Mouse (Mus musculus): ENCODE measurements around the gene Crybg2. TPM values are rescaled to one million over a fixed set of nuclear protein-coding genes. Genes with fewer than 3 reads are reported as not detected.
A peak's percentile ranks its signal among the peaks of the same experiment; 100 is the strongest.

The Crybg2 gene
- polyA plus RNA-seq, 1 experiment from 2014 or later = 7.3 TPM

DNA sequence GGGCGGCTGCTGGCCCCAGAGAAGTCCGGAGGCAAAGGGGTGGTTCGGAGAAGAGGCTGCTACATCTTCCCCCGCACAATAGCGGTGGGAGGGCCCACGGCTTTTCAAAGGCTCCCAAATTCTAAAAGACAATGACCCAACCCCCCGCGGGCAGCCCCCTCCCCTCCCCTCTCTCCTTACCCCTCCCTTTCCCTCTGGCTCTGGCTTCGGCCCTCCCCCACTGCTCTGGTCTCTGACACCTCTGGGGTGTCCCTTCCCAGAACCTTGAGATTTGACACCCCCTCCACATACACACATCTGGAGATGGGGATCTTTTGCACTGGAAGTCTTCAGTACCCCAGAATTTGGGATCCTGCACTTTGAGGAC lies 41.9 kb upstream of the Crybg2 start, which contains the start of gene Lin28a:
Gene Lin28a, minus strand, starts transcription at position 63 of the 367 bp plus-strand sequence.
- 1% methylated on average over 9 of the region's 9 CpGs for WGBS
- H3K4me3 ChIP-seq (ENCODE audit: low read depth, low read length) = peak within 1 kb of the TSS; percentile 19
- ATAC-seq (ENCODE audit: insufficient number of reproducible peaks, insufficient read depth, low FRiP score, low read depth) = no peak

DNA sequence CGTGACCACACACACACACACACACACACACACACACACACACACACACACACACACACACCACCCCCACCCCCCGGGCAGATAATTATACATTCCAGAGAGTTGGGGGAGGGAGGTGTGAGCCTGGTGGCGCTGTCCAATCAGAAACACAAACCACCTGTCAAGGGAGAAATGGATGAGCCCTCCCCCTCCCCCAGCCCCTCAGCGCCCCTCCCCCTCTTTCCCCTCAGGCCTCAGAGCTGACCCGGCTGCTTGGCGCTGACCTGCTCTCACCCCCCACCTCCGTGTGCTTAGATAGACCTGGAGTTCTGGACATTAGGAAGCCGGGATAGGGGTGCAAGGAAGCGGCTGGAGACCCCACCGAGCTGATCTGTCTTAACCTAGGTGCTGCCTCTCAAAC lies 41.4 kb upstream of the Crybg2 start:
- H3K4me1 ChIP-seq (ENCODE audit: control insufficient read depth, insufficient read depth, low read length) = peaks cover 14% of the 10 kb centered on the region; the same call in 1 of the 2 replicates
- ATAC-seq (ENCODE audit: insufficient number of reproducible peaks, insufficient read depth, low FRiP score, low read depth) = no peak
- 0% methylated on average over 9 of the region's 10 CpGs for WGBS
- no peak overlapping the region for H3K9ac ChIP-seq (replicated peaks; ENCODE audit: low read depth, low read length)
- H3K36me3 ChIP-seq (ENCODE audit: control insufficient read depth, insufficient read depth, low read length) = no peaks in the 10 kb centered on the region
- no peak overlapping the region for H3K4me2 ChIP-seq (replicated peaks; ENCODE audit: low read depth, low read length)
- H3K27ac ChIP-seq (ENCODE audit: low read length) = no peak overlapping the region
- peaks cover 9% of the 10 kb centered on the region; the same call in 1 of the 2 replicates for H3K27me3 ChIP-seq (ENCODE audit: control insufficient read depth, insufficient read depth, low read length)
- no peak overlapping the region for H3K4me3 ChIP-seq (ENCODE audit: low read depth, low read length)
- no peaks in the 10 kb centered on the region for H3K9me3 ChIP-seq (ENCODE audit: control insufficient read depth, low read depth, low read length)

More for the DNA sequence above, 41.9 kb upstream of the Crybg2 start, which contains the start of gene Lin28a:
- Histone ChIP-seq H3K4me1 (ENCODE audit: control insufficient read depth, insufficient read depth, low read length) (peaks cover 14% of the 10 kb centered on the region; the same call in 1 of the 2 replicates), H3K9ac (replicated peaks; ENCODE audit: low read depth, low read length) (no peak within 1 kb of the TSS), H3K4me2 (replicated peaks; ENCODE audit: low read depth, low read length) (peak within 1 kb of the TSS; percentile 40), H3K9me3 (ENCODE audit: control insufficient read depth, low read depth, low read length) (no peaks in the 10 kb centered on the region), H3K27ac (ENCODE audit: low read length) (no peak within 1 kb of the TSS), H3K36me3 (ENCODE audit: control insufficient read depth, insufficient read depth, low read length) (no peaks in the 10 kb centered on the region), H3K27me3 (ENCODE audit: control insufficient read depth, insufficient read depth, low read length) (peaks cover 9% of the 10 kb centered on the region; the same call in 1 of the 2 replicates)

DNA sequence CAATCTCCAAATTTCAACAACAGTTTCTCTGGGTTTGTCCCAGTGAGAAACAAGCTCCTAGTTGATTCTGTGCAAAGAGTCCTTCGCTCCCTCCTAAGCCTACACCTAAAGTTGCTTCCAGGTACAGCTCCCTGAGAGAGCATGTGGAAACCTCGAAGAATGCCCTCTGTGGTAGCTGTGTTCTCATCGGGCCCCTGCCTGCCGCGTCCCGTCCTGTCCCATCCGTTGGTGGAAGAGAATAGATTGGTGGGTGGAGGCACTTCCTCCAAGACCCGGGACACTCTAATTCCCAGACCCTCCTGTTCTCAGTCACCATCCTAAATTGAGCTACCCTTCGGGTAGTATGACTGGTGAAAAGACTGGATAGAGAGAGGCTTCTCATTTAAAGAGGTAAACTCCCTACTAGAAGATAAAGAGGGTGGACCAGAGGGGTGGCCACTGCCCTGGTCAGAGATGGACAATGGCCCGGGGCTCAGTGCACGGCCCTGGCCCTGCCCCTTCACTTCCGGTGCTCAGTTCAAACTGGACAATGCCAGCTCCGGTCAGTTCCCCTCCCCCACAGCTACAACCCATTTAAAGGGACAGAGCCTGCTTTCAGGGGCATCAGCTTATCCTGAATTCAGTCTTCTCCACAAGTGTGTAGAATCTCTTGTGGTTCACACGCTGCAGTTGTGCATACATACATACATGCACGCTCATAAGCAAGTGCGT lies 40.8 kb upstream of the Crybg2 start:
- H3K27me3 ChIP-seq (ENCODE audit: control insufficient read depth, insufficient read depth, low read length) = peaks cover 9% of the 10 kb centered on the region; the same call in 1 of the 2 replicates
- WGBS = 4% methylated on average over 16 of the region's 16 CpGs
- no peak overlapping the region for H3K27ac ChIP-seq (ENCODE audit: low read length)
- H3K4me1 ChIP-seq (ENCODE audit: control insufficient read depth, insufficient read depth, low read length) = peaks cover 14% of the 10 kb centered on the region; the same call in 1 of the 2 replicates
- H3K4me2 ChIP-seq (replicated peaks; ENCODE audit: low read depth, low read length) = no peak overlapping the region
- H3K36me3 ChIP-seq (ENCODE audit: control insufficient read depth, insufficient read depth, low read length) = no peaks in the 10 kb centered on the region
- no peaks in the 10 kb centered on the region for H3K9me3 ChIP-seq (ENCODE audit: control insufficient read depth, low read depth, low read length)
- no peak overlapping the region for H3K4me3 ChIP-seq (ENCODE audit: low read depth, low read length)
- ATAC-seq (ENCODE audit: insufficient number of reproducible peaks, insufficient read depth, low FRiP score, low read depth) = no peak
- H3K9ac ChIP-seq (replicated peaks; ENCODE audit: low read depth, low read length) = no peak overlapping the region

DNA sequence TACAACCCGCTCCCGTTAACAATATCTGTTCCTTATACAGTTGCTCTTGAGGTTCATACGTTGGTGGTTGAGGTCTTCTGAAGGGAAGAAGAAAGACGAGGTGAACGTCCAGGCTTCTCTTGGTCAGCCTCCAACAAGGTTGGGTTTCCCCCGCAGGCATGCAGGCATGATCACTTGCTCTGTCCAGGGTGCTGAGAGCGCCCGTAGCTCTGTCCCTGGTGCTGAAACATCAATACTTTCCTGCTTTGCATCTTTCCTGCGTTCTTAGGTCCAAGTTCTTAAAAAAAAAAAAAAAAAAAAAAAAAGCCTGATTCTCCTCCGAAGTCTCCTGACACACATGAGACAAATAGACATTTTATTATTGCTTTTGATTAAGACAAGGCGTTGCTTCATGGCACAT lies 40.0 kb upstream of the Crybg2 start:
- WGBS = 4% methylated on average over 11 of the region's 11 CpGs

DNA sequence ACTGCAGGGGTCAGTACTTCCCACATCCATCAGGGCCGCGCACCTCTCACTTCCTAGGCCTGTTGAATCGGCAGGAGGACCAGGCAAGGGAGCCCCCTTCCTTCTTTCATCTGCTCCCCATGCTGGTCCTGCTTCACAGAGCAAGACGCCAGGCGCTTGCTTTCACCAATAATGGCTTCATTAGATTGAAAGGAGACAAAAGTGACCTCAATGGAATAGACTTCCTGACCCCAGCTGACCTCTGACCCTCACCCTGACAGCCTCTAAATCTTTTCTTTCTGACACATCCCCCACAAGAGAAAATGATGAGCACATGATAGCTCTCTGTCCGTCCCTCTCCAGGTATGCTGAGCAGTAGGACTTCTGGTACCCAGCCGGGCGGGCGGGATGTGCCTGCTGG lies 34.8 kb upstream of the Crybg2 start:
- no peaks in the 10 kb centered on the region for H3K4me1 ChIP-seq (ENCODE audit: control insufficient read depth, insufficient read depth, low read length)
- H3K4me2 ChIP-seq (replicated peaks; ENCODE audit: low read depth, low read length) = no peak overlapping the region
- ATAC-seq (ENCODE audit: insufficient number of reproducible peaks, insufficient read depth, low FRiP score, low read depth) = no peak
- no peaks in the 10 kb centered on the region for H3K27me3 ChIP-seq (ENCODE audit: control insufficient read depth, insufficient read depth, low read length)
- H3K9me3 ChIP-seq (ENCODE audit: control insufficient read depth, low read depth, low read length) = no peaks in the 10 kb centered on the region
- H3K4me3 ChIP-seq (ENCODE audit: low read depth, low read length) = no peak overlapping the region
- WGBS = 49% methylated on average over 9 of the region's 9 CpGs
- H3K9ac ChIP-seq (replicated peaks; ENCODE audit: low read depth, low read length) = no peak overlapping the region
- H3K36me3 ChIP-seq (ENCODE audit: control insufficient read depth, insufficient read depth, low read length) = no peaks in the 10 kb centered on the region
- H3K27ac ChIP-seq (ENCODE audit: low read length) = no peak overlapping the region

More for the DNA sequence above, 40.0 kb upstream of the Crybg2 start:
- Histone ChIP-seq H3K9ac (replicated peaks; ENCODE audit: low read depth, low read length) (no peak overlapping the region), H3K9me3 (ENCODE audit: control insufficient read depth, low read depth, low read length) (no peaks in the 10 kb centered on the region), H3K27me3 (ENCODE audit: control insufficient read depth, insufficient read depth, low read length) (peaks cover 9% of the 10 kb centered on the region; the same call in 1 of the 2 replicates), H3K4me3 (ENCODE audit: low read depth, low read length) (no peak overlapping the region), H3K27ac (ENCODE audit: low read length) (no peak overlapping the region), H3K36me3 (ENCODE audit: control insufficient read depth, insufficient read depth, low read length) (no peaks in the 10 kb centered on the region), H3K4me2 (replicated peaks; ENCODE audit: low read depth, low read length) (no peak overlapping the region), H3K4me1 (ENCODE audit: control insufficient read depth, insufficient read depth, low read length) (peaks cover 14% of the 10 kb centered on the region; the same call in 1 of the 2 replicates)
- no peak for ATAC-seq (ENCODE audit: insufficient number of reproducible peaks, insufficient read depth, low FRiP score, low read depth)

DNA sequence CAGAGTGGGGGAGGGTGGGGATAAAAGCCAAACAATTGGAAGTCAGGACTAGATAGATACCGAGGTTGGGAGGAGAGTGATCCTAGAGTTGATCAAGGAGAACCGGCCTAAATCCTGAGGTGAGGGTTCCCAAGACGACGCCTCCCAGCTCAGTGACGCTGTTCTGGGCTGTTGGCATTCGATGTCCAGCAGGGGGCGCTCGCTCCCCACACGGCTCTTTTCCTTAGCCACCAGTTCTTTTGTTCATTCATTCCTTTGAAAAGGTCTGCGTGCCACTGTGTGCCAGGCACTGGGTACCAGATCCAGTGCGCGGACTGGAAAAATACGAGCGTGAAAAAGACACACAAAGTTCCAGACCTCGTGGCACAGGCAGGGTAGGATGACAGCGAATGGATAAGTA lies 24.7 kb upstream of the Crybg2 start:
- 5% methylated on average over 16 of the region's 16 CpGs for WGBS
- H3K4me2 ChIP-seq (replicated peaks; ENCODE audit: low read depth, low read length) = no peak overlapping the region
- H3K27ac ChIP-seq (ENCODE audit: low read length) = no peak overlapping the region
- no peaks in the 10 kb centered on the region for H3K36me3 ChIP-seq (ENCODE audit: control insufficient read depth, insufficient read depth, low read length)
- no peaks in the 10 kb centered on the region for H3K4me1 ChIP-seq (ENCODE audit: control insufficient read depth, insufficient read depth, low read length)
- no peaks in the 10 kb centered on the region for H3K27me3 ChIP-seq (ENCODE audit: control insufficient read depth, insufficient read depth, low read length)
- no peak overlapping the region for H3K4me3 ChIP-seq (ENCODE audit: low read depth, low read length)
- ATAC-seq (ENCODE audit: insufficient number of reproducible peaks, insufficient read depth, low FRiP score, low read depth) = 0 out of 2 replicates have a peak, but pooled peaks have one; percentile 28
- no peaks in the 10 kb centered on the region for H3K9me3 ChIP-seq (ENCODE audit: control insufficient read depth, low read depth, low read length)
- H3K9ac ChIP-seq (replicated peaks; ENCODE audit: low read depth, low read length) = no peak overlapping the region

DNA sequence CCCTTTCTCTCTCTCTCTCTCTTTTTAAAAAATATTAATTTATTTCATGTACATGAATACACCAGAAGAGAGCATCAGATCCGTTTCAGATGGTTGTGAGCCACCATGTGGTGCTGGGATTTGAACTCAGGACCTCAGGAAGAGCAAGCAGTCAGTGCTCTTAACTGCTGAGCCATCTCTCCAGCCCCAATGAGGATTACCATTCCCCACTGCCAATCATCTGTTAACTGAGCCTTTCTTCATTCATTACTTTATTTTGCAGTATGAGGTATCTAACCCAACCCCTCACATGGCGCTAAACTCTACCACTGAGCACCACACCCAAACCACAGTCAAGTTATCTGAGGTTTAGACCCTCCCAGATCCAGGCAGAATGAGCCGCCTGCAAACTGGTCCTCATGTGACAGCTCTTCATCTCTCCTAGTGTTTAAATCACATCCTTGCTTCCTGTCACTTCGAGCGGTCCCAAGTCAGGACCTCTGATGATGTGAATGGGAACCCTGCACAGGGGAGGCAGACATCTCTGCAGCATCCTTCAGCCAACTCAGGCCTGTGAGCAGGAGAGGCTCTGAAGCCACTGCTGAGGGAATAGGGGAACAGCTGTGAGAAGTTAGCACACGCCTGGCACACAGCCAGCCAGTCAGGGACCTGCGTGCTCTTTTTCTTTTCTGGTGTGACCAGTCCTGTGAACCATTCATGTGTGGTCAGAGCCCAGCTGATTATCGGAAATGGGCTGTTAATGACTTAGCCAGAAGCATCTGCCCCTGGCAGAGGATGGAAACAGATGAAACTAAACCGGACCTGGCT lies 19.1 kb upstream of the Crybg2 start:
- Histone ChIP-seq H3K27ac (ENCODE audit: low read length) (no peak overlapping the region), H3K4me2 (replicated peaks; ENCODE audit: low read depth, low read length) (no peak overlapping the region), H3K36me3 (ENCODE audit: control insufficient read depth, insufficient read depth, low read length) (no peaks in the 10 kb centered on the region), H3K4me1 (ENCODE audit: control insufficient read depth, insufficient read depth, low read length) (peaks cover 3% of the 10 kb centered on the region; the same call in 1 of the 2 replicates), H3K9me3 (ENCODE audit: control insufficient read depth, low read depth, low read length) (no peaks in the 10 kb centered on the region), H3K27me3 (ENCODE audit: control insufficient read depth, insufficient read depth, low read length) (no peaks in the 10 kb centered on the region), H3K9ac (replicated peaks; ENCODE audit: low read depth, low read length) (no peak overlapping the region), H3K4me3 (ENCODE audit: low read depth, low read length) (no peak overlapping the region)
- WGBS = 43% methylated on average over 9 of the region's 9 CpGs
- ATAC-seq (ENCODE audit: insufficient number of reproducible peaks, insufficient read depth, low FRiP score, low read depth) = peak; percentile 28; the same call in 1 of the 2 replicates

DNA sequence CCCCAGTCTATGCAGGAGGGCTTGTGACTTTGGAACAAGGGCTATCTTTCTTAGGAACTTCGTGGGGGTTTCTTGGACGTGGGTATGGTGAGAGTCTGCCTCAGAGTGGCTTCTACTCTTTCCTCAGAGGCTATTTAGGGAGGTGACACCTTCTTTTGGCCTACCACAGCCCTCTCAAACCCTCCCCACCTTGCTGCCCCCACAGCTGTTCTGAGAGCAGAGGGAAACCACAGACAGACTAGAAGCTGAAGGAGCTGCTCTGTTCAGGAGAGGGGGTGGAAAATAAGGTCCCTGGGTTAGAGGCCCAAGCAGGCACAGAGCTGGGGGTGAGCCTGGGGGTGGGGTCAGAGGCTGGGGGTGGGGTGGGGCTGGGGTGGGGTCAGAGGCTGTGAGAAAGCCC lies 17.6 kb upstream of the Crybg2 start:
- no peak overlapping the region for H3K4me2 ChIP-seq (replicated peaks; ENCODE audit: low read depth, low read length)
- WGBS = 52% methylated on average over 2 of the region's 2 CpGs
- no peak overlapping the region for H3K27ac ChIP-seq (ENCODE audit: low read length)
- no peak for ATAC-seq (ENCODE audit: insufficient number of reproducible peaks, insufficient read depth, low FRiP score, low read depth)
- H3K36me3 ChIP-seq (ENCODE audit: control insufficient read depth, insufficient read depth, low read length) = no peaks in the 10 kb centered on the region
- H3K27me3 ChIP-seq (ENCODE audit: control insufficient read depth, insufficient read depth, low read length) = no peaks in the 10 kb centered on the region
- no peak overlapping the region for H3K9ac ChIP-seq (replicated peaks; ENCODE audit: low read depth, low read length)
- no peak overlapping the region for H3K4me3 ChIP-seq (ENCODE audit: low read depth, low read length)
- peaks cover 3% of the 10 kb centered on the region; the same call in 1 of the 2 replicates for H3K4me1 ChIP-seq (ENCODE audit: control insufficient read depth, insufficient read depth, low read length)
- H3K9me3 ChIP-seq (ENCODE audit: control insufficient read depth, low read depth, low read length) = no peaks in the 10 kb centered on the region
